Mouse (Mus musculus) bone marrow macrophage, adult 2 months (primary cell): ENCODE measurements around the gene Cadps.

Experiments used
- CTCF ChIP-seq: IDR thresholded peaks from 2 replicates; pipeline ENCODE4 v1.5.1; 2012; ENCODE audit warnings: low read depth, mild to moderate bottlenecking, low read length, moderate library complexity
- POLR2A ChIP-seq: IDR thresholded peaks from 2 replicates; pipeline ENCODE4 v1.6.1; 2012; ENCODE audit warnings: mild to moderate bottlenecking, low read depth, low read length, borderline replicate concordance

DNA sequence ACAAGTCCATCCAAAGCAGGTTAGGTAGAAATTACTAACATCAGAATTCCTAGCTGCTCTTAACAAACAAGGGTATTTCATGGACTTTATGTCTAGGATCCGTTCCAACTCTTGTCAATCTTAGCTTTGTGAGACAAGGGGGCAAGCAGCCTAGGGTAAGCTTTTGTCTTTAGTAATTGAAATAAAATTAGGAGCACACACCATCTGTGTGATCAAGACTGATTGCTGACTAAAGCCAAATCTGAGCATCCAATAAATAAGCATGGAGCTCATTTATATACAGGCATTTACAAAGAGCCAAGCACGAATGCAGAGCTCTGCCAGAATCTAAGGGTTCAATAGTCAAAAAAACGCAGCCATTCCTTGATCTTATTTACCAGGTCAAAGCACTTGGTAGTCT, 104.1 kb downstream of the Cadps start:
- TF ChIP-seq CTCF (no peak), POLR2A (no peak)
